10 mouse cellular contexts compared by ENCODE assay signal in the genomic region with DNA sequence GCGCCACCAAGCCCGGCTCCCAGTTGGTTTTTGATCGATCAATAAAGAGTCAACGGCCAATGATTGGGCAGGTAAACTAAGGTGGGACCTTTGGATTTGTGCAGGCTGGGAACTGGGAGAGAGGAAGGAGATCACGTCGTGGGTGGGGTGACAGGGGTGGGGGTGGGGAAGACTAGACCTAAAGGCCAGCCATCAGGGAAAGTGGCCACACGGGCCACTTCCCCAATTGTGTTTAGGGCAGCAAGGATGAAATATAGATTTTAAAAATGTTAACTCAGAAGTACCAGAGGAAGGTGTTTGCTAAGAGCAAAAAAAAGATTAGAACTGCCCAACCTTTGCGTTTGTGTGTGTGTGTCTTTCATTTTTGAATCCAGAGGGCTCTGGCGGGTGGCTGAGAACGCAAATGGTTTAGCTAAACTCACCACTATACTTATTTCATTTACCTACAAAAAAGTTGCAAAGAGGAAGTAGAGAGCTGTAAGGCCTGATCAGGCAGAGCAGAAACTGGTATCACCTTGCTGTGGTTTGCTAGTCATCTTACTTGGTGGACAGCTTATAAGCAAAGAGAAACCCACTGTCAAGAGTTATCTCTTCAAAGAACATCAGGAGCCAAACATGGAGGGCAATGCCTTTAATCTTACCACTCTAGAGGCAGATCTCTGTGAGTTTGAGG.
"Had no signal": no experiment of that assay in that cellular context is flagged by ENCODE, and none has a peak within 500 bp of the region (broad histone marks: within the 10 kb centered on the region; RNA-seq: fewer than 3 reads in every experiment).

No protein-coding gene starts in this region.

- DNase-seq: kidney, adult 8-10 months; kidney, postnatal 36 days; lung, embryonic 14.5 days; lung, postnatal 10 days; right cerebral cortex, adult 18-20 months; right cerebral cortex, postnatal 25 days; thymus, adult 18-20 months; thymus, postnatal 14 days had no signal

- ATAC-seq: intestine, postnatal 0 days; midbrain, embryonic 13.5 days had no signal
